Mouse (Mus musculus): Measurements from ENCODE around the gene Slc31a1. TPM values are rescaled to one million over a fixed set of nuclear protein-coding genes. Genes with fewer than 3 reads are reported as not detected.

Gene Slc31a1
- total and polyA plus RNA-seq, 3 experiments, result 14.8 to 19.1 (median 17.4) TPM

DNA sequence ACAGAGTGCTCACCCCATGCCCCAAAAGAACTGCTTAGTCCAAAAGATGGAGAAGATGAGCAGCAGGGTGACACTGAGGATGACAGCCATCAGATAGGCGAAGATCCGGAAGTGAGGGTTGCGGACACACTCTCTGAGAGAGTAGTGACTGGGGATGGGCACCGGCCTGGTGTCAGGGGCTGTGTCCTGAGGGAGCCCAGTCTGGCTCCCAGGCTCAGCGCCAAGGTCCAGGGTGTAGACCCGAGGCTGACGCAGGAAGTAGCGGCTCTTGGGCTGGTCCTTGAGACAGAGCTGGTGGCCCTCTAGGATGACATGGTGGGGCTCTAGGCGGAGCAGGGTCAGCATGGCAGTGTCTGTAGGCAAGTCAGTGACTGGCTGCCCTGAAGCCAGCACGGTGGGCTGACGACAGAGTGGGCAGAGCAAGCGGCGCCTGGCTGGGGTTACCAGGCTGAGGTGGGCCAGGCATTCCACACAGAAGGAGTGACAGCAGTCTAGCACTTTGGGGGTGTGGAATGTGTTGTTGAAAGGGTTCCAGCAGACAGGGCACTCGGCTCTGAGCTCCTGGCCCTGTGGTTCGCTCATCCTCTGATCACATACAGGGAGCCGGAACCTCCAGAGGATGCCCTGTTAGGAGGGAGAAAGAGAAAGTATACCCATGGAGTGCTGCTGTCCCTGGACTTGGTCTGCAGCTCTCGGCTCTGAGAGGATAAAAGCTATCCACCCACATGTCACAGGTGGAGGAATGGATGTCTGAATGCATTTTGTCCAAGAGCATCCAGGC is 67.6 kb downstream of the Slc31a1 start:
- Histone ChIP-seq H3K27me3 (ENCODE audit: control insufficient read depth, insufficient read depth, low read length) (no peaks in the 10 kb centered on the region), H3K9ac (ENCODE audit: low read depth, low read length) (no peak overlapping the region), H3K27ac (no peak overlapping the region), H3K4me1 (ENCODE audit: control insufficient read depth, insufficient read depth, low read length) (peaks cover under 1% of the 10 kb centered on the region; the same call in 1 of the 2 replicates), H3K79me2 (replicated peaks; ENCODE audit: control insufficient read depth, insufficient read depth, low read length) (no peaks in the 10 kb centered on the region), H3K4me3 (no peak overlapping the region), H3K36me3 (ENCODE audit: control insufficient read depth, insufficient read depth, low read length) (peaks cover 4% of the 10 kb centered on the region)
- DNase-seq, result no peak
- TF ChIP-seq CTCF (IDR thresholded peaks at IDR 0.05) (no peak), POLR2A (IDR thresholded peaks at IDR 0.05; ENCODE audit: insufficient read depth, low read depth, low read length) (no peak), EP300 (IDR thresholded peaks at IDR 0.05; ENCODE audit: insufficient read depth, low read depth, low read length) (no peak)
- WGBS, result 55% methylated on average over 17 of the region's 17 CpGs
- intact Hi-C loops (cut with DNase I), result no loop called here

DNA sequence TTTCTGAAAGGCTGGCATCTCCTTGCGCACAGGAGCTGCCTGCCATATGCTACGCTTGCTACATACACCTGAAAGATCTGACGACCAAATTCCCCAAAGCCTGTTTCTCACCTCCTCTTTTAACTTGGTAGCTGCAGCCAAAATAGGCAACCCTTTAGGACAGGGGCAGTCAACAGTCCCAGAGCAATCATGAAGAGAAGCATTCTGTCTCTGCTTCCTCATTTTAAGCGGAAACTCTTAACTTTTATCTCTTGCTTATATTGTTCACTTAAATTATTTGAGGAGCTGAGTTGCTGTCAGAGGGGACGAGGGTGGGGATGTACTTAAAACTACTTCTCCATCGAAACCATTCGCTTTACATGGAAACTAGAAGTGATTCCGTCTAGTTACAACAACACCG is 69.1 kb downstream of the Slc31a1 start:
- TF ChIP-seq CTCF (IDR thresholded peaks at IDR 0.05) (no peak), POLR2A (IDR thresholded peaks at IDR 0.05; ENCODE audit: insufficient read depth, low read depth, low read length) (no peak), EP300 (IDR thresholded peaks at IDR 0.05; ENCODE audit: insufficient read depth, low read depth, low read length) (no peak)
- 83% methylated on average over 9 of the region's 9 CpGs for WGBS
- no peaks in the 10 kb centered on the region for H3K4me1 ChIP-seq (ENCODE audit: control insufficient read depth, insufficient read depth, low read length)
- H3K79me2 ChIP-seq (replicated peaks; ENCODE audit: control insufficient read depth, insufficient read depth, low read length), result no peaks in the 10 kb centered on the region
- no peak for DNase-seq
- no peaks in the 10 kb centered on the region for H3K36me3 ChIP-seq (ENCODE audit: control insufficient read depth, insufficient read depth, low read length)
- H3K9ac ChIP-seq (ENCODE audit: low read depth, low read length), result no peak overlapping the region
- H3K4me3 ChIP-seq, result no peak overlapping the region
- intact Hi-C loops (cut with DNase I), result no loop called here
- H3K27ac ChIP-seq, result no peak overlapping the region
- H3K27me3 ChIP-seq (ENCODE audit: control insufficient read depth, insufficient read depth, low read length), result no peaks in the 10 kb centered on the region

DNA sequence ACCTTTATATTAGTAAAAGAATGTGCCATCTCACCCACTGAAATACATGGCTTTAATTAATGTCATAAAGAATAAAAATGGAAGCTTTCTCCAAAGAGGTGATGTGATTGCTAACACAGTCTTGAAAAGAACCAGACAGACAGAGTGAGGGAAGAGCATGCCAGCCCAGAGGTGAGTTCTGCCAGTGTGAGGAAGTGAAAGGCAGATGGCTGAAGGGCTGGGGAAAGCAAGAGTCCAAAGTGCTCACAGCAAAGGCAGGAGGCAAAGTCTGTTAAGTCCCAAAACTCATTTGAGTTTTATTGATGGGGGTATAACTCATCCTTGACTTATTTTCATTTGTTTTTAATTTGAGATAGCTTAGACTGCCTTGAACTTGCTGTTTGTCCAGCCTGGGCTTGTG is 70.2 kb downstream of the Slc31a1 start:
- H3K79me2 ChIP-seq (replicated peaks; ENCODE audit: control insufficient read depth, insufficient read depth, low read length), result no peaks in the 10 kb centered on the region
- no peak for DNase-seq
- TF ChIP-seq CTCF (IDR thresholded peaks at IDR 0.05), result no peak
- TF ChIP-seq POLR2A (IDR thresholded peaks at IDR 0.05; ENCODE audit: insufficient read depth, low read depth, low read length), result no peak
- TF ChIP-seq EP300 (IDR thresholded peaks at IDR 0.05; ENCODE audit: insufficient read depth, low read depth, low read length), result no peak
- H3K4me3 ChIP-seq, result no peak overlapping the region
- no peaks in the 10 kb centered on the region for H3K27me3 ChIP-seq (ENCODE audit: control insufficient read depth, insufficient read depth, low read length)
- H3K27ac ChIP-seq, result no peak overlapping the region
- no peaks in the 10 kb centered on the region for H3K36me3 ChIP-seq (ENCODE audit: control insufficient read depth, insufficient read depth, low read length)
- intact Hi-C loops (cut with DNase I), result no loop called here
- H3K4me1 ChIP-seq (ENCODE audit: control insufficient read depth, insufficient read depth, low read length), result no peaks in the 10 kb centered on the region
- no peak overlapping the region for H3K9ac ChIP-seq (ENCODE audit: low read depth, low read length)

DNA sequence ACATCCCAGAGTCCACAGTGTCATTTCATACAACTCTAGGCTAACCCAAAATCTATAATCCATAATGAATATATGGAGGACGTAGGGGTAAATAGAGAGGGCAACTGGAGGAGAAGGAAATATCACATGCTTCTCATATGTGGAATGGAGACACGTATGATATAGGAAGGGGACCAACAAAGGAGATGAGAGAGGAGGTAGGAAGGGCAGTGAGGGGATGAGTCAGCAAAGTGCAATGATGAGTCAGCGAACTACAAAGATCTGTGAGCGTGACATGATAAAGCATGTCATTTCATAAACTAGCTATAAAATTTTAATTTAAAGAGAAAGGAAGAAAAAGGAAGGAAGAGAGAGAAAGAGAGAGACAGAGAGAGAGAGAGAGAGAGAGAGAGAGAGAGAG is 71.0 kb downstream of the Slc31a1 start:
- H3K79me2 ChIP-seq (replicated peaks; ENCODE audit: control insufficient read depth, insufficient read depth, low read length), result no peaks in the 10 kb centered on the region
- intact Hi-C loops (cut with DNase I), result no loop called here
- no peaks in the 10 kb centered on the region for H3K27me3 ChIP-seq (ENCODE audit: control insufficient read depth, insufficient read depth, low read length)
- H3K4me3 ChIP-seq, result no peak overlapping the region
- 77% methylated on average over 4 of the region's 4 CpGs for WGBS
- H3K27ac ChIP-seq, result no peak overlapping the region
- H3K4me1 ChIP-seq (ENCODE audit: control insufficient read depth, insufficient read depth, low read length), result no peaks in the 10 kb centered on the region
- no peak overlapping the region for H3K9ac ChIP-seq (ENCODE audit: low read depth, low read length)
- no peak for TF ChIP-seq EP300 (IDR thresholded peaks at IDR 0.05; ENCODE audit: insufficient read depth, low read depth, low read length)
- TF ChIP-seq CTCF (IDR thresholded peaks at IDR 0.05), result no peak
- TF ChIP-seq POLR2A (IDR thresholded peaks at IDR 0.05; ENCODE audit: insufficient read depth, low read depth, low read length), result no peak
- no peak for DNase-seq
- H3K36me3 ChIP-seq (ENCODE audit: control insufficient read depth, insufficient read depth, low read length), result no peaks in the 10 kb centered on the region

DNA sequence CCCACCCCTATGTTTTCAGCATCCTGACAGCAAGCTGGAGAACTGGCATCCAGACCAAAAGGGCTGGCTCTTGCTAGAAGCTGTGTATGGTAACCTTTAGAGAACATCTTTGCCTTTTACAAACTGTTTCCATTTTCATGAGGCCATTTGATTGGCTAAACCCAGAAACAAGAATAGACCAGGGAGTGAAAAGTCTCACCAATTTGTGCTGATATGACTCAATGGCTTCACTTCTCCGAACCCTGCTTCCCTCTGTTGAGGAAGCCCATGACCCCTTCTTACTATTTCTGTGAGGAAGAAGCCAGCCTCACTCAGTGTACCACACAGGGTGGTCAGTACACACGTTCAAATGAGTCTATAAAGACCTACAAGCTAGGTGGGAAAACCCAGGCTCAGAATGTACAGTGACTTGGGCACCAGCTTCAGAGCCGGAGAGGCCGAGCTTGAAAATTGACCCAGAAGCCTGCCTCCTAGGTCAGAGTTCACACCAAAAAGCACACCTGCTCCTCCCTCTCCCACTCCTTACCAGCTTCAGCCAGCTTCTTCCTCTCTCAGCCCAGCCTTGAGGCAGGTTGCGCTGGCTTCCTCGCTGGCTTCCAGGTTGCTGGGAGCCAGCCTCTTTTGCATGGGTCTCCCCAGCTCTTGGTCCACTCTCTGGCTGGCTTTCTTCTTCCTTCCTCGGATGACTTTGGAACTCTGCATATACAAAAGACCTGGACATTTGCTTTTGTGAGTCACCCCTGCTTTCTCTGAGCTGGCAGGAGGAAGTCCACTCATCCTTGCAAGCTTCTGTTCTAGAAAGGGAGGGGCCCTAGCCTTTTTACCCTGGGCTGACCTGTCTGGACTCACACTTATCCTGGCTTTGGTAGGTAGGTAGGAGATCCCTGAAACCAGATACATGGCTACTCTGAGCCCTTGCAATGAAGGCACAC is 73.7 kb downstream of the Slc31a1 start:
- no peak for DNase-seq
- Histone ChIP-seq H3K9ac (ENCODE audit: low read depth, low read length) (no peak overlapping the region), H3K36me3 (ENCODE audit: control insufficient read depth, insufficient read depth, low read length) (no peaks in the 10 kb centered on the region), H3K4me1 (ENCODE audit: control insufficient read depth, insufficient read depth, low read length) (no peaks in the 10 kb centered on the region), H3K27me3 (ENCODE audit: control insufficient read depth, insufficient read depth, low read length) (no peaks in the 10 kb centered on the region), H3K4me3 (no peak overlapping the region), H3K27ac (no peak overlapping the region), H3K79me2 (replicated peaks; ENCODE audit: control insufficient read depth, insufficient read depth, low read length) (no peaks in the 10 kb centered on the region)
- TF ChIP-seq EP300 (IDR thresholded peaks at IDR 0.05; ENCODE audit: insufficient read depth, low read depth, low read length) (no peak), CTCF (IDR thresholded peaks at IDR 0.05) (no peak), POLR2A (IDR thresholded peaks at IDR 0.05; ENCODE audit: insufficient read depth, low read depth, low read length) (no peak)
- intact Hi-C loops (cut with DNase I), result no loop called here
- 73% methylated on average over 7 of the region's 7 CpGs for WGBS

DNA sequence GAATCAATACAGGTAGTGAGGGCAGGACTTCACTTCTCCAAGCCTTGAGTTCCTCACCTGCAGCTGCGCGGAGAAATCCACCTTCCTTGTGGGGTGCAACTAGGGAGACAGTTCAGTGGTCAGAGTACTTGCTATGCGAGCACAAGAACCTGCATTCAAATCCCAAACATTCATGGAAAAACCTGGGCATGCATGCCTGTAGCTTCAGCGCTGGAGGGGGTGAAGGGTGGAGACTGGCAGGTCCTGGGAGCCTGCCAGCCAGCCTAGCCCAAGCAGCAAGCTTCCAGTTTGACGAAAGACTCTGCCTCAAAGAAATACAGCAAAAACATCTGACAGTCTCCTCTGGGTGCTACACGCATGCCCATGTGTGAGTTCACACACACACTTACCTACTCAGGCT is 74.6 kb downstream of the Slc31a1 start, which contains the start of gene Rnf183:
Gene Rnf183, minus strand, starts transcription at position 172 of the 400 bp plus-strand sequence.
- H3K36me3 ChIP-seq (ENCODE audit: control insufficient read depth, insufficient read depth, low read length), result no peaks in the 10 kb centered on the region
- H3K79me2 ChIP-seq (replicated peaks; ENCODE audit: control insufficient read depth, insufficient read depth, low read length), result no peaks in the 10 kb centered on the region
- H3K27ac ChIP-seq, result no peak within 1 kb of the TSS
- H3K9ac ChIP-seq (ENCODE audit: low read depth, low read length), result no peak within 1 kb of the TSS
- no peaks in the 10 kb centered on the region for H3K27me3 ChIP-seq (ENCODE audit: control insufficient read depth, insufficient read depth, low read length)
- no peak for TF ChIP-seq POLR2A (IDR thresholded peaks at IDR 0.05; ENCODE audit: insufficient read depth, low read depth, low read length)
- no peak for TF ChIP-seq EP300 (IDR thresholded peaks at IDR 0.05; ENCODE audit: insufficient read depth, low read depth, low read length)
- TF ChIP-seq CTCF (IDR thresholded peaks at IDR 0.05), result no peak
- WGBS, result 84% methylated on average over 6 of the region's 6 CpGs
- no peak within 1 kb of the TSS for H3K4me3 ChIP-seq
- H3K4me1 ChIP-seq (ENCODE audit: control insufficient read depth, insufficient read depth, low read length), result no peaks in the 10 kb centered on the region
- DNase-seq, result no peak
- intact Hi-C loops (cut with DNase I), result no loop called here

Measured in heart, adult 2 months (tissue).